ENCODE assay signal across 24 mouse cellular contexts in genomic region chr10:108140742-108141141, GRCm38 (mm10). TPM values are rescaled to one million over a fixed set of nuclear protein-coding genes. Genes with fewer than 3 reads are reported as not detected.
DNase-seq lines count a peak whose midpoint lies in the region; ATAC-seq and TF ChIP-seq lines count a peak whose summit lies in the region.
"Had no signal": no experiment of that assay in that cellular context is flagged by ENCODE, and none has a peak within 500 bp of the region (broad histone marks: within the 10 kb centered on the region; RNA-seq: fewer than 3 reads in every experiment).

No protein-coding gene starts in this region.

- H3K9ac ChIP-seq in liver, postnatal 0 days (replicated peaks): no peak overlapping the region
- H3K9ac ChIP-seq: embryonic facial prominence, embryonic 12.5 days; embryonic facial prominence, embryonic 15.5 days; heart, embryonic 13.5 days; hindbrain, embryonic 14.5 days had no signal

- H3K4me2 ChIP-seq in liver, postnatal 0 days (ENCODE audit: low read depth, low read length): no peak overlapping the region
- H3K4me2 ChIP-seq: embryonic facial prominence, embryonic 12.5 days; embryonic facial prominence, embryonic 15.5 days; heart, embryonic 13.5 days; hindbrain, embryonic 14.5 days had no signal

- H3K27me3 ChIP-seq in liver, postnatal 0 days (ENCODE audit: insufficient read depth, low read length): no peaks in the 10 kb centered on the region
- H3K27me3 ChIP-seq: embryonic facial prominence, embryonic 12.5 days; embryonic facial prominence, embryonic 15.5 days; heart, embryonic 13.5 days had no signal

- no peak overlapping the region for H3K27ac ChIP-seq in liver, postnatal 0 days (ENCODE audit: low read depth)
- H3K27ac ChIP-seq: embryonic facial prominence, embryonic 12.5 days; embryonic facial prominence, embryonic 15.5 days; heart, adult 2 months; heart, embryonic 10.5 days; heart, embryonic 13.5 days; hindbrain, embryonic 14.5 days; hindbrain, postnatal 0 days had no signal

- ATAC-seq in liver, postnatal 0 days: 0 out of 2 replicates have a peak, but pooled peaks have one; percentile 21
- peak; percentile 79 for ATAC-seq in common myeloid progenitor, adult 5-6 weeks (replicated peaks; ENCODE audit: low read depth, poor library complexity, severe bottlenecking)
- peak; percentile 88 for ATAC-seq in megakaryocyte, adult 5-6 weeks (ENCODE audit: poor library complexity, severe bottlenecking)
- ATAC-seq: CD4-positive, CD25-positive, alpha-beta regulatory T cell, adult 4 months; forebrain, embryonic 14.5 days; hindbrain, postnatal 0 days had no signal

- H3K4me3 ChIP-seq in liver, postnatal 0 days (ENCODE audit: low read depth, low read length): no peak overlapping the region
- H3K4me3 ChIP-seq: embryonic facial prominence, embryonic 12.5 days; embryonic facial prominence, embryonic 15.5 days; heart, adult 2 months; heart, embryonic 10.5 days; heart, embryonic 13.5 days had no signal

- no peak for DNase-seq in liver, postnatal 0 days
- DNase-seq in liver: no peak
- no peak for DNase-seq in cerebellum, adult 9-11 months
- no peak for DNase-seq in layer of hippocampus, adult 11-12 months (ENCODE audit: low spot score)
- DNase-seq in cerebellum, postnatal 10 days: no peak
- DNase-seq: adrenal gland, adult 2 months; adrenal gland, postnatal 14 days; cerebellum, adult 11 months; cerebellum, adult 2 months; cerebellum, postnatal 14 days; gastrocnemius, postnatal 25 days; heart, adult 2 months; heart, postnatal 14 days; heart, postnatal 4 days had no signal

- no peaks in the 10 kb centered on the region for H3K4me1 ChIP-seq in liver, postnatal 0 days (ENCODE audit: insufficient read depth)
- H3K4me1 ChIP-seq: embryonic facial prominence, embryonic 12.5 days; embryonic facial prominence, embryonic 15.5 days; heart, embryonic 10.5 days; heart, embryonic 13.5 days had no signal

- H3K36me3 ChIP-seq in liver, postnatal 0 days (replicated peaks; ENCODE audit: insufficient read depth, low read length): no peaks in the 10 kb centered on the region
- H3K36me3 ChIP-seq: embryonic facial prominence, embryonic 12.5 days; embryonic facial prominence, embryonic 15.5 days; heart, embryonic 10.5 days; heart, embryonic 13.5 days had no signal

- TF ChIP-seq EP300 in liver, postnatal 0 days (IDR thresholded peaks at IDR 0.05; ENCODE audit: low read depth): no peak

- H3K9me3 ChIP-seq in liver, postnatal 0 days (ENCODE audit: low read length): no peaks in the 10 kb centered on the region
- H3K9me3 ChIP-seq: embryonic facial prominence, embryonic 12.5 days; embryonic facial prominence, embryonic 15.5 days; heart, embryonic 10.5 days; heart, embryonic 13.5 days had no signal

- 73% methylated on average over 3 of the region's 3 CpGs for WGBS in liver, postnatal 0 days (ENCODE audit: insufficient replicate concordance)

- no peak for TF ChIP-seq CTCF in liver, postnatal 0 days (IDR thresholded peaks at IDR 0.05; ENCODE audit: low read depth)

RNA-seq across cellular contexts. Expression of gene Ppp1r12a, which starts 21.3 kb away (rescaled TPM):
- 23.0 and 25.3 TPM in 2 replicates for polyA plus RNA-seq in liver, postnatal 0 days (2015; fragmentation: Nextera tagmentation; extraction: Ambion mirVana)
- 147 and 172 TPM in 2 replicates for total RNA-seq in common myeloid progenitor, adult 5-6 weeks (2017)
- total RNA-seq in megakaryocyte, adult 5-6 weeks (2015): 125 and 149 TPM in 2 replicates
- 244 and 262 TPM in 2 replicates for total RNA-seq in megakaryocyte, adult 5-6 weeks (2017)

Comparison
In these comparisons a context has a peak if more than half of its experiments do, and no peak if none do; other contexts are left out.
1. ATAC-seq: peak in every context shown above with its lines; median percentile 88 in megakaryocyte, adult 5-6 weeks; 79 in common myeloid progenitor, adult 5-6 weeks; 21 in liver, postnatal 0 days.